Mouse (Mus musculus): ENCODE results near the gene Emd. TPM values are rescaled to one million over a fixed set of nuclear protein-coding genes. Genes with fewer than 3 reads are reported as not detected.
"Not testable (repeated sequence)": the region's sequence is repeated elsewhere in the genome, so short reads cannot be mapped to it uniquely, and the experiment has no call there.

Emd gene
- 16.3 and 16.6 TPM in 2 replicates for polyA plus RNA-seq (2015; fragmentation: Nextera tagmentation; extraction: Ambion mirVana)

DNA sequence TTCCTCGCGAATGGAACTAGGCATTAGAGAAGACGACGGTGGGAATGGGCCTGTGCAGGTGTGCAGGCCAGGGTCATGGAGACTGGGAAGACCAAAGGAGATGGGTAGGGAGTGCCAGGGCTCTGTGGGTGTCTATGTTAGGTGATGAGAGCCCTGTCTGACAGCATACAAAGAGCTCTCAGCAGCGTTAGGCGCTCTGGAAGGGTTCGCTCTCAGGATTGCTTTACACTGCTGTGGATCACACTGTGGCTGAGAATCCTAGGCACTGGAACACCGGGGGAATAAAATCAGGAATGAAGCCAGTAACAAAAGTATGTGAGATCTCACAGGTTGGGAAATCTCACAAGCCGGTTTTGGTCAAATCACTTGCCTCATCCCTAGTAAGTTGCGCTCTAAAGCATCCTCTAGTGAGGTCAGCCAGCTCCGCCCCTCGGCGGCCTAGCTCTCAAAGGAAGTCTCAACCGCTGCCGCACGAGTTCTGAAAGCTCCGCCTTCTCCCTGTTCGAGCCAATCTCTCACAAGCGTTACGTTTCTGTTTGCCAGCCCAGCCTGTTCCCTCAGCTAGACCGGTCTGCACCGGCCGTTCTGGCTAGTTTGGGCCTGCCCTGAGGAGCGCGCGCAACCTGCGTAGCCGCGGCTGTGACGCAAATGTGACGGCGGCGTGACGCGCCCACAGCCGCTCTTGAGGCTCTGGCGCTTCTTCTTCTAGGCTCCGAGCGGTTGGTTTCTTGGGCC, at the start of gene Emd:
Gene Emd (plus strand): TSS at position 535 of the 735 bp plus-strand sequence.
- 0 out of 2 replicates have a peak, but pooled peaks cover 25% of the 10 kb centered on the region for H3K36me3 ChIP-seq
- H3K9ac ChIP-seq, result peak within 1 kb of the TSS; percentile 81
- H3K27me3 ChIP-seq, result no peaks in the 10 kb centered on the region
- WGBS, result 29% methylated on average over 39 of the region's 39 CpGs
- H3K4me3 ChIP-seq, result peak within 1 kb of the TSS; percentile 56
- peak; percentile 98 for ATAC-seq (ENCODE audit: low read depth)
- H3K9me3 ChIP-seq, result no peaks in the 10 kb centered on the region
- H3K4me2 ChIP-seq, result peak within 1 kb of the TSS; percentile 70
- peak within 1 kb of the TSS; percentile 93 for H3K27ac ChIP-seq (replicated peaks)
- peaks cover 7% of the 10 kb centered on the region for H3K4me1 ChIP-seq (replicated peaks)

DNA sequence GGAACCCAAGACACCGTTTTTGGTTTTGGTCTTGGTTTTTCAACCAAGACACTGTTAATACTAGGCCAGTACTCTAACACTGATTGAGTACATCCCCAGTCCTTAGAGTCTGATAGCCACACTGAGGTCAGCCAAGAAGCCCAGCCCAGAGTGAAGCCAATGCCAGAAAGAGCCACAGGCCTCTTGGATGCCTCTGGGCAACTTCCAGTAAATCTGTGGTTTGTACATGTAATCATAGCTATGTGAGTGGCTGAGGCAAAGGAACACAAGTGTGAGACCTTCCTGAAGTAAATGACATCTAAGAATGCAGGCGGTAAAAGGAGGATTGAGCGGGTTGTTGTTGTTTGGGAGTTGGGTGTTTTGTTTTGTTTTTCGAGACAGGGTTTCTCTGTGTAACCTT, 36.0 kb upstream of the Emd start:
- Histone ChIP-seq H3K4me3 (no peak overlapping the region), H3K4me2 (no peak overlapping the region), H3K4me1 (replicated peaks) (no peaks in the 10 kb centered on the region), H3K36me3 (peaks cover 13% of the 10 kb centered on the region), H3K9me3 (no peaks in the 10 kb centered on the region), H3K27ac (replicated peaks) (no peak overlapping the region), H3K27me3 (no peaks in the 10 kb centered on the region), H3K9ac (no peak overlapping the region)
- ATAC-seq (ENCODE audit: low read depth), result no peak
- 92% methylated on average over 4 of the region's 4 CpGs for WGBS

DNA sequence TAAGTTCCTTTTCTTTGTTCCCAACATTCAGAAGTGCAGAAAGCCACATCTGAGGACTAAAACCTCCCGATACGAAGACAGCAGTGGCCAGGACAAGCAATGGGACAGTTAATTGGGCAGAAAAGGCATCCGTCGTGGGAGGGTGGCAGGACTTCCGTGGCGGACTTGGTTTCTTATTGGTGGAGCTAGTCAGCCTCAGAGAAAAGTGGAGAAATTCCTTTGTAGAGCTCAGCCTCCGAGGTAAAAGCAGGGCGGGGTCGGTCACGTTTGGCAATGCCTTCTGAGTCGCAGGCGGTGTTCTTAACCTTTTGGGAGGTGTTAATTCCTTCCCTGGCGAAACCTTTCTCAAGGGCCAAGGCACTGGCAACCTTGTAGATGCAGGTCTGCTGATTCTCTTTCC, 35.0 kb upstream of the Emd start:
- WGBS, result 67% methylated on average over 13 of the region's 13 CpGs

DNA sequence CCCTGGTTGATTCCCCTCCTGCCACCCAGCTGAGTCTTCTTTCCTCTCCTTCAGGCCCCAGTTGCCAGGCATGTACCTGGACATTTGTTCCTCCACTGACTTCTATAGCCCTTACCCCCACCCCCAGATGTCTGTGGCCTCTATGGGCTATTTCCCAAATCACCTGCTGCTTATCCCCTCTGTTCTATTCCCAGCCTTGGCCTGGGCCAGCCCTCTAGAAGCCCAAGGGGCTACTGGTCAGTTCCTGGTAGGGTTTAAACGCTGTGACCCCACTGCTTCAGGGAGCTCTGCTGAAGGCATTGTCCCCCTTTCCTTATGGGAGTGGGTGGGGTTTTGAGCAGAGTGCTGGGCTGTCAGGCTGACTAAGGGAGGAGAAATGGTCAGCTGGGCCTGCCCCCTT, 34.4 kb upstream of the Emd start:
- H3K36me3 ChIP-seq, result peaks cover 28% of the 10 kb centered on the region
- not testable (repeated sequence) for H3K4me2 ChIP-seq; H3K4me3 ChIP-seq; H3K27ac ChIP-seq (replicated peaks); H3K9me3 ChIP-seq; H3K4me1 ChIP-seq (replicated peaks); H3K9ac ChIP-seq; H3K27me3 ChIP-seq; ATAC-seq (ENCODE audit: low read depth)
- 67% methylated on average over 1 of the region's 1 CpGs for WGBS

More for the DNA sequence above, 35.0 kb upstream of the Emd start:
- peaks cover 22% of the 10 kb centered on the region for H3K36me3 ChIP-seq
- H3K9ac ChIP-seq, result no peak overlapping the region
- ATAC-seq (ENCODE audit: low read depth), result no peak
- H3K4me3 ChIP-seq, result no peak overlapping the region
- H3K27ac ChIP-seq (replicated peaks), result no peak overlapping the region
- H3K4me1 ChIP-seq (replicated peaks), result no peaks in the 10 kb centered on the region
- no peaks in the 10 kb centered on the region for H3K27me3 ChIP-seq
- H3K4me2 ChIP-seq, result no peak overlapping the region
- no peaks in the 10 kb centered on the region for H3K9me3 ChIP-seq

DNA sequence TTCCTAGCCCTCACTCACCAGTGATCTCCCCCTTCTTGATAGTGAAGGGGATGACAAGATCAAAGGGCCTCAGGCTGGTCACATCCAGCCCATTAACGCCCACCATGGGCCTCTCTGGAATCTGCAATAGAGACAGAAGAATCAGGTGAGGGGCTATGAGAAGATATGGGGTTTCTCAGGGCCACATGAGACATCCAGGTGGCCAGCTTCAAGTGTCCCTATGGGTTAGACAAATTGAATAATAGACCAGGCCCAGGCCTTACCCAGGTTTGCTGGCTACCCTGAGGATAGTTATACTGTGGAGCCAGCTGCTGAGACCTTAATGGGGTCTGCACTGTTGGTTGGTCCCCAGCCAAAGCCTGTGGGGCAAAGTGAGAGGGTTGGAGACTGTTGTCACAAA, 24.4 kb upstream of the Emd start:
- Histone ChIP-seq H3K4me3 (no peak overlapping the region), H3K27ac (replicated peaks) (no peak overlapping the region), H3K4me1 (replicated peaks) (no peaks in the 10 kb centered on the region), H3K9me3 (no peaks in the 10 kb centered on the region), H3K27me3 (no peaks in the 10 kb centered on the region), H3K4me2 (no peak overlapping the region), H3K9ac (no peak overlapping the region), H3K36me3 (peaks cover 97% of the 10 kb centered on the region)
- WGBS, result 57% methylated on average over 1 of the region's 1 CpGs
- no peak for ATAC-seq (ENCODE audit: low read depth)

DNA sequence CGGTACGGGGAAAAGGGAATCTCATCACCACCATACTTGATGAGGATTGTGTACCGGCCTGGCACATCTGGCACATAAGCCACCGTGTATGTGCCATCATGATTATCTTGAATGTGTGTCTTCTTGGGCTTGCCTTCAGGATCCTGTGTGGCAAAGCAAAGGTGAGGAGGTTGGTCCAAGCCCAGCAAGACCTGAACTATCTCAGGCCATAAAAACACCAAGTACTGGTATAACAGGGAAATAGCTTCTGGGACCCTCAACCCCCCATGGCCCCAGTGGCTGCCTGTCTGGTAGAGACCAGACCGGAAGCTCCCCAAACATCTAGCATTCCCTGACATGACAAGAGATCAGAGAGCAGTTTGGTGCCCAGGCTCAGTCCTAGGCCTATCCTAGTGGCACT, 21.3 kb upstream of the Emd start:
- Histone ChIP-seq H3K4me2 (no peak overlapping the region), H3K9me3 (no peaks in the 10 kb centered on the region), H3K9ac (no peak overlapping the region), H3K4me3 (no peak overlapping the region), H3K27me3 (no peaks in the 10 kb centered on the region), H3K36me3 (peaks cover 93% of the 10 kb centered on the region), H3K4me1 (replicated peaks) (no peaks in the 10 kb centered on the region), H3K27ac (replicated peaks) (no peak overlapping the region)
- no peak for ATAC-seq (ENCODE audit: low read depth)
- WGBS, result 93% methylated on average over 5 of the region's 5 CpGs

DNA sequence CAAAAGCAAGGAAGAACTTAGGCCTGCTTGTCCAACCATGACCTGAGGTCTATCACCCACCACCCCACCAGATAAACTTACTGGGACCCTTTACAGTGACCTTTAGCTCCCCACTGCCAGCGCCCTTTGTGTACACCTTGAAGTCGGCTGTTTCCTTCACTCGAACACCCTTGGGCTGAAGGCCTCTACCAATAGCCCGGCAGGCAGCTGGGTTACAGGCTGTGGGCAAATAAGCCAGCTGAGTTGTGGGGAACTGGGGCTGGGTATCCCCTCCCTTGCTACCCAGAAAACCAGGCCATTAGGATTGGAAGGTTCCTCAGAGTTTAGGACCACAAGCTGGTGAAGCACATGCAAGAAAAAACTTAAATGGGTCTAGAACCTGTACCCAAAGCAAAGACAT, 14.2 kb upstream of the Emd start:
- Histone ChIP-seq H3K27me3 (no peaks in the 10 kb centered on the region), H3K36me3 (peaks cover 77% of the 10 kb centered on the region), H3K4me1 (replicated peaks) (peaks cover 18% of the 10 kb centered on the region), H3K27ac (replicated peaks) (no peak overlapping the region), H3K9me3 (no peaks in the 10 kb centered on the region), H3K4me3 (no peak overlapping the region), H3K9ac (no peak overlapping the region), H3K4me2 (no peak overlapping the region)
- 93% methylated on average over 4 of the region's 4 CpGs for WGBS
- ATAC-seq (ENCODE audit: low read depth), result no peak

DNA sequence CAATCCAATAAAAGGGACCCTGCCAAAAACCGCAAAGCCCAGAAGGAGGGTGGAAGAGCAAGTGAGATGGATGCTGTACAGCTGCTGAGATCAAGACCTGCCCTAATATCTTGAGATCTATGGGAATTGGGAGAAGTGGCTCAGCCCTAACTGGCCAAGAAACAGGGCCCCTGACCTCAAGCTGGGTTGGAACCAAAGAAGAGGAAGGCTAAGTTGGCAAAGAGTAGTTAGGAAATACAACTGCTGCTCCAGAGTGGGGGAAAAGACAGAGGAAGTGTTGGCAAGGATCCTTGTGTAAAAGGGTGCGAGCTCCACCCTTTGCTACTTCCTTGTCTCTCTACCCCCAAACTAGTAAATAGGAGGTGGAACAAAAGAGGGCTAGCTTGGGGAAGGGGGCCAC, 11.1 kb upstream of the Emd start:
- 84% methylated on average over 2 of the region's 2 CpGs for WGBS
- H3K36me3 ChIP-seq, result peaks cover 50% of the 10 kb centered on the region
- peaks cover 18% of the 10 kb centered on the region for H3K4me1 ChIP-seq (replicated peaks)
- H3K9ac ChIP-seq, result peak overlapping the region; percentile 85
- peak overlapping the region; percentile 61 for H3K4me2 ChIP-seq
- H3K9me3 ChIP-seq, result no peaks in the 10 kb centered on the region
- no peak overlapping the region for H3K27ac ChIP-seq (replicated peaks)
- ATAC-seq (ENCODE audit: low read depth), result no peak
- peak overlapping the region; percentile 58 for H3K4me3 ChIP-seq
- H3K27me3 ChIP-seq, result no peaks in the 10 kb centered on the region

DNA sequence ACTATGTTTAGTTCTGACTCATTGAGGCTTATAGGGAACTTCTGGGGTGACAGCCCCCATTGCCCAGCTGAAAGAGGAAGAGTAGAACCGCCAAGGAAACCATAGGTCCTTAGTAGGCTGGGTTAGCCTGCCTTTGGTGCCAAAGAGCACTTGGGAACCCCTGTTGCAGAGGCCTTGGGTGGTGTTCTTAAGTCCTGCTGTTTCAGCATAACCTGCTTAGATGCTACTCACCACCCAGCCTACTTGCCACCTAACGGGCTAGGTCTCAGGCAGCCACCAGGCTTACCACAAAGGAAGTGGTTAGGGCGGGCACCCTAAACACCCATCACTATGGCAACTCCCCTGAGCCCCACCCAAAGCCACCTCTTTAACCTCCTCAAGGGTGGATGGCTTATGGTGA, 10.7 kb upstream of the Emd start:
- peak overlapping the region; percentile 90; the same call in 1 of the 2 replicates for H3K27ac ChIP-seq (replicated peaks)
- H3K4me3 ChIP-seq, result peak overlapping the region; percentile 58
- peak overlapping the region; percentile 85 for H3K9ac ChIP-seq
- no peaks in the 10 kb centered on the region for H3K9me3 ChIP-seq
- 64% methylated on average over 3 of the region's 3 CpGs for WGBS
- peak overlapping the region; percentile 61 for H3K4me2 ChIP-seq
- no peak for ATAC-seq (ENCODE audit: low read depth)
- H3K27me3 ChIP-seq, result no peaks in the 10 kb centered on the region
- peaks cover 18% of the 10 kb centered on the region for H3K4me1 ChIP-seq (replicated peaks)
- peaks cover 46% of the 10 kb centered on the region for H3K36me3 ChIP-seq

DNA sequence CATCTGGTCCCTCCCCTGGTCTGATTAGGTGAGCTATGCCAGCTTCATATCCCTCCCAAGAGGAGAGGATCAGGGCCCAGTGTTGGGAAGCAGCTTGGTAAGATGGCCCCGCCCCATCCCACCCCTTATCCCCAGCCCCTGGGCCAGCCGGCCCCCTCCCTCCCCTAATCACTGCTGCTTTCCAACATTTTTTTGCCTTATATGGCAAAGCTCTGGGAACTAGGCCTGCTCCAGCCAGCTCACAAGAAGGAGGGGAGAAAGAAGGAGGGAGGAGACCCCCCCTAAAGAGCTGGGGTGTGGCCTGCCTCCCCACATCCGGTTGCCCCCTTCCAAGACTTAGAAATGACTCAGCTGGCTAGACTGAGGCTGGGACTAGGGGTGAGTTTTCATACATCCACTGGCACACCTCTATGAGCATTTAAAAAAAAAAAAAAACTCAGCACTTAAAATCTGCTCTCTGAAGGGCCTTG, 9.8 kb upstream of the Emd start:
- peaks cover 25% of the 10 kb centered on the region for H3K4me1 ChIP-seq (replicated peaks)
- WGBS, result 27% methylated on average over 3 of the region's 3 CpGs
- peak overlapping the region; percentile 90 for H3K27ac ChIP-seq (replicated peaks)
- H3K9me3 ChIP-seq, result no peaks in the 10 kb centered on the region
- H3K9ac ChIP-seq, result peak overlapping the region; percentile 85
- peak; percentile 13; the same call in 1 of the 2 replicates for ATAC-seq (ENCODE audit: low read depth)
- no peaks in the 10 kb centered on the region for H3K27me3 ChIP-seq
- peak overlapping the region; percentile 58 for H3K4me3 ChIP-seq
- peak overlapping the region; percentile 61 for H3K4me2 ChIP-seq
- peaks cover 38% of the 10 kb centered on the region for H3K36me3 ChIP-seq

DNA sequence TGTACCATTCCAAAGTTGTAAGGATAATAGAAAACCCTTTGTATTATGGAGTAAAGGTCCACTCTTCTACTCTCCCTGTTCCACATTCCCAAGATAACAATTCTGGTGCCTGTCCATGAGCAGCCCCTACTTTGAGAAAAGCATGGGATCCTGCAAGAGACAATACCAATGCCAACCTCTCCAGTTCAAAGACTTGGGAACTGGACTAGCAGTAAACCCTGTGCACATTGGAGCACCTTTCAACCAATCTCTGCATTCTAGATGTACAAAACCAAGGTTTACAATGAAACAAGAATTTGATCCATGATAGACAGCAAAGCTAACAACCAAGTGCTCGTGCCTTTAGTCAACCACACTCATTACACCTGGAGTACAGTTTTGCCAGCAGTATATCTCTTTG, 9.4 kb upstream of the Emd start:
- peak overlapping the region; percentile 90 for H3K27ac ChIP-seq (replicated peaks)
- peaks cover 33% of the 10 kb centered on the region for H3K36me3 ChIP-seq
- H3K4me3 ChIP-seq, result peak overlapping the region; percentile 58
- H3K4me1 ChIP-seq (replicated peaks), result peaks cover 25% of the 10 kb centered on the region
- H3K27me3 ChIP-seq, result no peaks in the 10 kb centered on the region
- peak overlapping the region; percentile 85 for H3K9ac ChIP-seq
- ATAC-seq (ENCODE audit: low read depth), result no peak
- H3K4me2 ChIP-seq, result peak overlapping the region; percentile 61
- H3K9me3 ChIP-seq, result no peaks in the 10 kb centered on the region
- WGBS, result 37% methylated on average over 1 of the region's 1 CpGs

DNA sequence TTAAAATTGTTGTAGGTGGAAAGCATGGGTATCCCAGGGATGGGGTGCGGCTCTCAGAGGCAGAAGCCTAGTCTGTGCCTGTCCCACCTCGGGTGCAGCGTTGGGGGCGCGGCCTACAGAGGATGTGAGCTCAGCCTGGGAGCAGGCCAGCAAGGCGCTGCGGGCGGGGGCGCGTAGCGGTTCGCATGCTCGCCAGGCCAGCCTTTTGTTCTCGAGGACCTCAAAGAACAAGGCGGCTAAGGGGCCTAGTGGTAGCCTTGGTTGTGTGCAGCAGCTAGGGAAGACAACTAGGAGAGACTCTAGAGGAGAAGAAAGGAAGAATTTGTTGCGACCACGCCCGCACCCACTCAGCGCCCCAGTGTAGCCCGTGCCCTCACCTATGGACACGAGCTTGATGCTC, 8.8 kb upstream of the Emd start:
- H3K36me3 ChIP-seq, result peaks cover 27% of the 10 kb centered on the region
- ATAC-seq (ENCODE audit: low read depth), result peak; percentile 59
- peaks cover 25% of the 10 kb centered on the region for H3K4me1 ChIP-seq (replicated peaks)
- no peaks in the 10 kb centered on the region for H3K27me3 ChIP-seq
- H3K9ac ChIP-seq, result peak overlapping the region; percentile 85
- no peaks in the 10 kb centered on the region for H3K9me3 ChIP-seq
- 25% methylated on average over 21 of the region's 21 CpGs for WGBS
- H3K27ac ChIP-seq (replicated peaks), result peak overlapping the region; percentile 90
- H3K4me3 ChIP-seq, result peak overlapping the region; percentile 58
- peak overlapping the region; percentile 61 for H3K4me2 ChIP-seq
